Mouse (Mus musculus) liver, embryonic 14.5 days (tissue): Measurements from ENCODE around the gene Hdac4.

Experiments used
- CTCF ChIP-seq: IDR thresholded peaks from 2 replicates; pipeline ENCODE4 v1.5.1; 2016; ENCODE audit warnings: antibody characterized with exemption, low read depth, control low read depth
- EP300 ChIP-seq: IDR thresholded peaks from 2 replicates; pipeline ENCODE4 v1.6.1; 2016; ENCODE audit warnings: antibody characterized with exemption, low read depth

DNA sequence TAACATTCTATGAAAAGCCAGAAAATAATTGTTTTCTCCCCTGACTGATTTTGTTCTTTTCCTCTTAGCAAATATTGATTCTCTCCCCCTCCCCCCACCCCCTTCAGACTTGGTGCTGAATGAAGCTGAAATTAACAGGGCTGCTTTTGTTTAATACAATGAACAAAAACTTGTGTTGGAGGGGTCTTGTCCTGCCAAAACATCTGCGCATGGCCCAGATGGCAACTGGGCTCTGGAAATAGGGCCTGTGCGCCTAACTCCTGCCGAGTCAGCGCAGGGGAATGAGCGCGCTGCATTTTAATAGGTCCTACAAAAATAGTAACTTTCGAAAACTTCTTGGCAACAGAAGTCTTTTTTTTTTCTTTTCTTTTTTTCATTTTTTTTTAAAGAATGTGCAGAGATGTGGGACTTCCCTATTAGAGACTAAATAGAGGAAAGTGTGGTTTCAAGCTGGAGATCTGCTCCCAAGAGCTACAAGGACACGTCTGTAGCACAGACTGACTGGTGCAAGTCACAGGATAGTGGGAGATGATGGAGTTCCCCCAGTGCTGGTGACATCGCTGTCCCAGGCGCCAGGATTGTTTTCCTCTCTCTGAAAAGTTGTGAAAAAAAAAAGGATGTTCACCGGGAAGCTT is 20.6 kb upstream of the Hdac4 start:
- no peak for TF ChIP-seq CTCF
- no peak for TF ChIP-seq EP300
